Mouse (Mus musculus) activated CD4-positive, CD25-positive, alpha-beta regulatory T cell, adult 4 months (primary cell): ENCODE measurements around the gene Gab1. TPM values are rescaled to one million over a fixed set of nuclear protein-coding genes. Genes with fewer than 3 reads are reported as not detected.

Source experiments
- ATAC-seq: one replicate; pipeline ENCODE4 v1.8.0; 2017
- polyA plus RNA-seq, 2 experiments: library from polyadenylated mRNA; unstranded; fragments of 100-300 nt; shearing (Covaris generic); gene quantifications; one replicate each; pipeline ENCODE4 v1.2.1; 2017

Gab1 gene
- polyA plus RNA-seq: under 1 TPM in 1 of 2 experiments, not detected in 1; 0.15 TPM

DNA sequence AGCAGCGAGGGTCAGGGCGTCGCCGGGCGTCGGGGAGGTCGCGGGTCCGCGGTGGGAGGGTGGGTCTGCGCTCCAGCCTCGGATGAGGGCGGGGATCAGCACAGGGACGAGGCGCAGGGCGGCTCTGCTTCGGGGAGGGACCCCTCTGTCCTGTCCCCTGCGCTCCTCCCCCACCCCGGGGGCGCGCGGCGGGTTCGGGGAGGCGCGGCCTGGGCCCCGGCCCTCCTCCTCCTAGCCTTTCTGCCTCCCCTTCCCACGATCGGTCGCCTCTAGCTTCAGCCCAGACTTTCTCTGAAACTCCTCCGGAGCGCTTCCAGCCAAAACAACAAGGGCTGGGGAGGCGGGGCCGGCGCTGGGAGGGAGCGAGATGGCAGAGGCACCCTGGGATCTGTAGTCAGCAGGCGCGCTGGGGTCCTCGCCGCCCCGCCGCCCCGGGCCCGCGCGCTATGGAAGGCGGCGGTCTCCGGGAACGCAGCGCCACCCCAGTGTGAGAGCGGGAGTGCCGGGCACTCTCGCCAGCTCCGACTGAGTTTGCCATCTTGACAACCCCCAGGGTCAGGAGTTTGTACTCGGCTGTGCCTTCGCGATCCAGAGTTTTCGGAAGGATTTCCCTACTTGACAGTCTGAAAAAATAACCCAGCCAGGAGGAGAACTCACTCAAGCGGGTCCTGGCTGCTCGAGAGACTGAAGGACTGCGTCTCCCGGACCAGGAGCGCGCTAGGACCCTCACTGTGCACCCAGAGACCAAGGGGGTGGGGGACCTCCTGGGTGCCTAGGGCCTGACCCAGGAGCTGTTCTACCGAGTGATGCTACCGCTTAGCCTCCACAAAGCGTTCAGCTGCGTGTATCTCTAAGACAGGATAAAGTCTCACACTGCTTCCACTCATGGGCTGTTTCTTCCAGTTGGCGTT is at the start of gene Gab1:
Gab1 (minus strand) TSS at position 324 of the 911 bp plus-strand sequence.
- ATAC-seq: no peak

DNA sequence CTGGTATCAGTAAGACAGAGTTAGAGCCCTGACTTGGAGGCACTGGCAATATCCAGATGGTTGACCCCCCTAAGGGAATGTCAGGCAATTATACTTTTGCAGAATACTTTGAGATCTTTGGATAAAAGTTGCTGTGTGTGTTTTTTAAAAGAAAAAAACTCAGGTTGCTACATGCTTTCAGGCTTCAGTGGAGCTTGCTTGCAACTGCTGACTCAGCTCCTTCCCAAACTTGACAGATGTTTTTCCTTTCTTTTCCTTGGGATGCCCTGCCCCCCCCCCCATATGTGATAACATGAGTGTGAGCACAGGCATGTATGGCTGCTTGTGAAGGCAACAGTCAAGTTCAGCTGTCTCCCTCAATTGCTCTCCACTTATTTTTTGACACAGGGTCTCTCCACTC is 48.5 kb upstream of the Gab1 start:
- ATAC-seq: no peak

DNA sequence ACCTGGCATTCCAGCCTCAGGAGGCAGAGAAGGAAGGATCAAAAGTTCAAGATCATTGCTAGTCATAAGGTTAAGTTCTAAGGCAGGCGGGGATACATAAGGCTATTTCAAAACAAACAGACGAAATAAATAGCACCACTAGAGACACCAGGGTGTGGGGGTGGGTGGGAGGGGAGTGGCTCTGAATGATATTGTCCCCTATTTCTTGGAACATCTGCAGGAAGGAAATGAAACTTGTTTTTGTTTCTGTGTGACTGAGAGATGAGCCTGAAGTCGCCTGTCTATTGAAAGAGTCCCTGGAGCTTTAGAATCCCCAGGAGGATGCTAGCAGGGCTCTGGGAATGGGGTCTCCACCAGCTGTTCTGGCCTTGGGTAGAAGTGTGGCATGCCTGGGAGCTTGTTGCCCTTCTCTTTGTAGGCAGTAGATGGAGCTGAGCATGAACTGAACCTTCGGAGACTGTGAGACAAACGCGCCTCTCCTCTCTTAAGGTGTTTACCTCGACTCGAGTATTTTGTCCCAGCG is 43.5 kb upstream of the Gab1 start:
- ATAC-seq: no peak

GRCm38 (mm10) chr8:80922642-80923041 is 42.3 kb upstream of the Gab1 start:
- no peak for ATAC-seq

GRCm38 (mm10) chr8:80919130-80919529 is 38.8 kb upstream of the Gab1 start:
- no peak for ATAC-seq

DNA sequence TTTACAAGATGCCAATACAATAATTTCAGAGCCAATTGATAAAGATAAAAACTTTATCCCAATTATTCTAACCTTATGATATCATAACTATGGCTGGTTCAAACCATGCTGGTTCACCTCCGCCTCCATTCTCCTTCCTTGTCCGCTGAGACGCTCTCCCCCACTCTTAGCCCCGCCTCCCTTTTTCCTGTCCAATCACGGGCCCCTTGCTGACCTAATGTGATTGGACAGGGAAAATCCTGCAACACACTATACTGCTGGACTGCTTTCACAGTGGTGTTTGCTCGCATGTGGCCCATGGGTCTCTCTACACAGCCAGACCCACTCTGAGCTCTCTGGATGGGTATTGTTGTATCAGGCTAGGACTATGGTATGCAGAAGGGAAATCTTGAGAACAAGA is 38.2 kb upstream of the Gab1 start:
- ATAC-seq: no peak

DNA sequence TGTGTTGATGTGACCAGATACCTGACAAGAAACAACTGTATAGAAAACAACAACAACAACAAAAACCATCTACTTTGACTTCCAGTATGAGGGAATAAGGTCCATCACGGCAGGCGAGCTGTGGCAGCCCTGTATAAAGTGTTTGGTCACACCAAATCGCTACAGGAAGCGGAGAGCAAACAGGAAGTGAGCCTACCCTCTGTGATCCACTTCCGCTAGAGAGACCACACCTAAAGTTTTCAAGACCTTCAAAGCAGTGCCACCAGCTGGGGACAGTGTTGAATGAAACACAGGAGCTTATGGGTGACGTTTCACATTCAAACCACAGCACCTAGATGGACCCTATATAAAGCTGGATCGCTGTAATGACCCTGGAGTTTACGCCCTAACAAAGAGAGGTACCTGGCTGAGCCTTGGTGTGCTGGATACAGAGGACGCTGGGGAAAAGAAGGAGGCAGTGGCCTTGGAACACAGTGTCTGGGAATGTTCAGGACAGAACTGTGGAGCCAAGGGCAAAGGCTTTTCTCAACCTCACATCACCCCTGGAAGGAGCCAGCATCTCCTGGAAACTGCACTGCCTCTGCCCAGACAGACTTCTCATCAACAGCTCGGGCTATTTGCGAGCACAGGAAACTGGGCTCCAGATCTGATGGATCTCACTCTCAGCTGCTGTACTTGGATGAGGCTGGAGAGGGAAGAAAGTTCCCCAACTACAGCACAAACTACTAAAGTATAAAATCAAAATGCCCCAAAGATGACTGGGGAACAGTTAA is 36.3 kb upstream of the Gab1 start:
- no peak for ATAC-seq

GRCm38 (mm10) chr8:80913016-80913748 is 32.9 kb upstream of the Gab1 start:
- ATAC-seq: no peak

DNA sequence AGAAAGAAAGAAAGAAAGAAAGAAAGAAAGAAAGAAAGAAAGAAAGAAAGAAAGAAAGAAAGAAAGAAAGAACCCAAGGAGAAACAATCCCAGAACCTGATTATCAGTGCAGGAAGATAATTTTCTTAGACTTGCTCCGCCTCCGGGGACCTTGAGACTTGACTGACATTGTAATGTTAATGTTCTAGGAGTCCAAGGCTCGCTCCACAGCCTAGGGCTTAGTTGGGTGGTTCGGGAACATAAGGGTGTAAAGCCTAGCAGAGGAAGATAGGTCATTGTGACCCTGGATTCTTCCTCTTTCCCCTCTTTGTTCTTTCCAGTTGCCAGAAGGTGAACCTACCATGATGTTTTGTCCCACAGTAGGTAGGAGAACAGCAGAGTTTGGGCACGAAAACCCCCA is 31.1 kb upstream of the Gab1 start:
- ATAC-seq: no peak

- no peak for ATAC-seq
Observed at GRCm38 (mm10) chr8:80908262-80908907, 28.1 kb upstream of the Gab1 start.

- no peak for ATAC-seq
Observed at GRCm38 (mm10) chr8:80902354-80902753, 22.0 kb upstream of the Gab1 start.

GRCm38 (mm10) chr8:80899364-80899763 is 19.0 kb upstream of the Gab1 start:
- no peak for ATAC-seq

GRCm38 (mm10) chr8:80896026-80896425 is 15.7 kb upstream of the Gab1 start:
- no peak for ATAC-seq

DNA sequence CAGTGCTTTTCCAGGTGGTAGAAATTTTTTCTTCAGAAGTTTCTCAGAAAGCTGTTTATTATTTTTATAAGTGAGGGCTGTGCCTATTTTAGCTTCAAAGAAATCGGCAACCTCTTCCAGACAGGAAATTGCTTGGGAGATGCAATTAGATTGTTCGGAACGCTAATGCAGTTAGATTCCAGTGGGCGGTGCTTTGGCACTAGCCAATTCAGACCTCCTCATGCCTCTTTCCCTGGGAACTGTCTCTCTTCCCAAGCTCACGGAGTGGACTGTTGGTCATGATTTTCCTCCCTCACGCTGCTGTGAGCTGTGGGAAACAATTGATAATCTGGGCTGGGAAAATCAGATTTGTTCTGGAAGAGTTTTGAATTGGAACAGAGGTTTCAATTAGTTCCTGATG is 15.1 kb upstream of the Gab1 start:
- ATAC-seq: no peak

GRCm38 (mm10) chr8:80894528-80894927 is 14.2 kb upstream of the Gab1 start:
- ATAC-seq: no peak

DNA sequence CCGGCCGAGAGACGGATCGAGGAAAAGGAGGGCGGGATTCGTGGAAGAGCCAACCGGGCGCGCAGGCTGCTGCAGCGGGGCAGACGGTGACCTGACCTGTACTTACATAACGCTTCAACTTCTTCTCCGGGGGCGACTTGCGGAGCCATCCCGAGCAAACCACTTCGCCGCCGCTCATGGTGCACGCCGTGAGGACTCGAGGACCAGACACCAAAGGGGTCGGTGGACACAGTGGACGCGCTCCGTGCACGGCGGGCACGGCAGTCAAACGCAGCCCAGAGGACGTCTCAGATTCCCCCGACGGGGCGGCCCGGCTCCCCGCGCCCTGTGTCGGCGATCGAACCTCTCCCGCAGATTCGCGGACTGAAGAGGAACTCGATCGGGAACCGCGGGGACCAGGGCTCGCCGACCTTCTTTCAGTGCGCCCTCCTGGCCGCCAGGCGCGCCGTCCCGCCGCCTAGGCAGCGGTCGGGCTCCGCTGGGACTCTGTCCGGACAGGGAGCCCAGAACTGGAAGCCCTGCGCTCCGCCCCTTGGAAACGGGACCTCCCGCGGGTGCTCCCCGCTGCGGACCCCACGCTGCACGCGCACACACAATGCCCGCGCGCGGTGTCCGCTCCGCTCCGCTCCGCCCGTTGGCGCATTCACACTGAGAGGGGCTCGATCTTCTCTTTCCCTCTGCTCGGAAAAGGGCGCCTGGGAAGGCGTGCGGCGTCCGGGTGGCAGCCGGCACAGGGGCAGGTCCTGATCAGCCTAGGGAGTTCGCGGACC is 708 bp downstream of the Gab1 start:
- ATAC-seq: no peak

GRCm38 (mm10) chr8:80878801-80879425 is 1.4 kb downstream of the Gab1 start:
- no peak for ATAC-seq

- no peak for ATAC-seq
Observed at GRCm38 (mm10) chr8:80878146-80878545, 2.2 kb downstream of the Gab1 start.

DNA sequence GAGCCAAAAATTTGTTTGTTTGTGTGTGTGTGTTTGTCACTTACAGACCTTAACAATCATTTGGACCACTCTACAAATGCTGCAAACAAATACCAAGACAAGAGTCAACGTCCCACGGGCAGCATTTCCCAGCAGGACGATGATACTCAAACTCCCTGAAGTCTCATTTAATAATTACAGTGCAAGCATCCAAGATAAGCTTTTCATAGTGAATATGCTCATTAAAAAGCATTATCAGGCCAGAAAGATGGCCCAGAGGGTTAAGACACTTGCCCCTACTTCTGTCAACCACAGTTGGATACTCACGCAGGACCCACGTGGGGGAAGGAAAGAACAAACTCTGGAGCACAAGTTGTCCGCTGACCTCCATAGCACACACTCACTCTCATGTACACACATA is 4.8 kb downstream of the Gab1 start:
- no peak for ATAC-seq

- ATAC-seq: no peak
Observed at GRCm38 (mm10) chr8:80873723-80874427, 6.4 kb downstream of the Gab1 start.
